Mouse (Mus musculus): Measurements from ENCODE around the gene Mocs1. TPM values are rescaled to one million over a fixed set of nuclear protein-coding genes. Genes with fewer than 3 reads are reported as not detected.
"Not testable (repeated sequence)": the region's sequence is repeated elsewhere in the genome, so short reads cannot be mapped to it uniquely, and the experiment has no call there.

Gene Mocs1
- polyA plus RNA-seq, 1 experiment from 2014 or later: 15.8 TPM

DNA sequence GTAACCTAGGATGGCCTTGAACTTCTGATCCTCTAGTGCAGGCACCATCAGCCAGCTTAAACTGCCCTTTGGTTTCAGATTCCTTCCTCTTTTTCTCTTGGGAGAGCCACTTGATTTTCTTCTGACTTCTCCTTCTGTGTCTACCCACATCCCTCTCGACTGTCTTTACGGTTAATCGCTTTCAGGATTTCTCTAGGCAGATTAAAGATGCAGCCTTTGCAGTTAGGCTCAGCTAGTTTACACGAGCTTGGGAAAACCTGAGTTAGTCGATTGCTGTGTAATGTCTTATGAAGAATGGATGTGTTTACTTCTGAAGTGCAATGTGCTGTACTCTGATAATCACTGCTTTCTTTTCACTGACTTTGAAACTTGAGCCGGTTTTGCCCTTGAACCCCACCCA, 8.5 kb downstream of the Mocs1 start:
- Histone ChIP-seq H3K9ac (ENCODE audit: low read depth, low read length) (no peak overlapping the region), H3K4me1 (replicated peaks; ENCODE audit: control insufficient read depth, insufficient read depth, low read length) (peaks cover 62% of the 10 kb centered on the region), H3K27ac (ENCODE audit: low read depth, low read length) (peak overlapping the region; percentile 49; the same call in 1 of the 2 replicates), H3K9me3 (ENCODE audit: control insufficient read depth, low read length) (no peaks in the 10 kb centered on the region), H3K4me2 (no peak overlapping the region), H3K36me3 (ENCODE audit: control insufficient read depth, insufficient read depth, low read length) (peaks cover 28% of the 10 kb centered on the region), H3K27me3 (replicated peaks; ENCODE audit: control insufficient read depth, insufficient read depth, low read length) (no peaks in the 10 kb centered on the region), H3K4me3 (ENCODE audit: low read depth, low read length) (no peak overlapping the region)
- no peak for DNase-seq (ENCODE audit: low spot score)
- WGBS: 68% methylated on average over 6 of the region's 6 CpGs
- ATAC-seq (replicated peaks; ENCODE audit: low FRiP score): peak; percentile 15; the same call in 1 of the 2 replicates

DNA sequence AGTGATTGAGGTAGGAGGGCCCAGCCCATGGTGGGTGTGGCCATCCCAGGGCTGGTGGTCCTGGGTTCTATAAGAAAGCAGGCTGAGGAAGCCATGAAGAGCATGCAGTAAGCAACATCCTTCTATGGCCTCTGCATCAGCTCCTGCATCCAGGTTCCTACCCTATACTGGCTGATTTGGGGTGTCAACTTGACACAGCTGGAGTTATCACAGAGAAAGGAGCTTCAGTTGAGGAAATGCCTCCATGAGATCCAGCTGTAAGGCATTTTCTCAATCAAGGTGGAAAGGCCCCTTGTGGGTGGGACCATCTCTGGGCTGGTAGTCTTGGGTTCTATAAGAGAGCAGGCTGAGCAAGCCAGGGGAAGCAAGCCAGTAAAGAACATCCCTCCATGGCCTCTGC, 9.1 kb downstream of the Mocs1 start:
- H3K4me2 ChIP-seq; ATAC-seq (replicated peaks; ENCODE audit: low FRiP score): not testable (repeated sequence)
- H3K36me3 ChIP-seq (ENCODE audit: control insufficient read depth, insufficient read depth, low read length): peaks cover 28% of the 10 kb centered on the region

DNA sequence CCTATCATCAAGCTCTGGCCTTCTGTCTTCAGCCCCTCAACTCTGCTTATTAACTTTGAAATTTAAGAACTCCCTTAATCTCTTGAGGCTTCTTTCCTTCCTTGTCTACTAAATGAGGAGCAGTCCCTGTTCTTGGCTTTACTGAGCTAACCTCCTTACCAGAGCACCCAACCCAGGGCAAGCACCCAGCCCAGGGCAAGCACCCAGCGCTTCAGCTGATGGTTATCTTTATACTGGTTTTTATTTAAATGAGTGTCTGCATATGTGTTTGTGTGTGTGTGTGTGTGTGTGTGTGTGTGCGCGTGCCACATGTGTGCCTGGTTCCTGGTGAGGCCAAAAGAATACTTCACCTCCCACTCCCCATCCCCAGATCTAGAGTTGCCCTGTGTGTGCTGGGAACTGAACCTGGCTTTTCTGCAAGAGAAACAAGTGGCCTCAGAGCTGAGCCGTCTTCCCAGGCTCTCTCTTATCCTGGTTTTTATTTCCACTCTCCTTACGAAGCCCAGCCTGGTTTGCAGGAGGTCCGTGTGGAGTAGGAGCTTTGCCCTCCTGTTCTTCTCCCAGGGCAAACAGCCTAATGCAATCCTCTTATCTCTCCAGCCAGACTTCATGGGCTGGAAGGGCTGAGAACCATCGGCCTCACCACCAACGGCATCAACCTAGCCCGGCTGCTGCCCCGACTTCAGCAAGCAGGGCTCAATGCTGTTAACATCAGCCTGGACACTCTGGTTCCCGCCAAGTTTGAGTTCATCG, 10.8 kb downstream of the Mocs1 start:
- H3K4me2 ChIP-seq: peak overlapping the region; percentile 42
- H3K4me3 ChIP-seq (ENCODE audit: low read depth, low read length): peak overlapping the region; percentile 11; the same call in 1 of the 2 replicates
- WGBS: 39% methylated on average over 12 of the region's 12 CpGs
- peak overlapping the region; percentile 90 for H3K27ac ChIP-seq (ENCODE audit: low read depth, low read length)
- peaks cover 46% of the 10 kb centered on the region for H3K4me1 ChIP-seq (replicated peaks; ENCODE audit: control insufficient read depth, insufficient read depth, low read length)
- no peaks in the 10 kb centered on the region for H3K9me3 ChIP-seq (ENCODE audit: control insufficient read depth, low read length)
- H3K36me3 ChIP-seq (ENCODE audit: control insufficient read depth, insufficient read depth, low read length): peaks cover 24% of the 10 kb centered on the region
- ATAC-seq (replicated peaks; ENCODE audit: low FRiP score) (peak; percentile 94), DNase-seq (ENCODE audit: low spot score) (peak; percentile 58)
- H3K9ac ChIP-seq (ENCODE audit: low read depth, low read length): peak overlapping the region; percentile 42
- H3K27me3 ChIP-seq (replicated peaks; ENCODE audit: control insufficient read depth, insufficient read depth, low read length): no peaks in the 10 kb centered on the region

More for the DNA sequence above, 9.1 kb downstream of the Mocs1 start:
- not testable (repeated sequence) for H3K27me3 ChIP-seq (replicated peaks; ENCODE audit: control insufficient read depth, insufficient read depth, low read length); DNase-seq (ENCODE audit: low spot score); H3K4me3 ChIP-seq (ENCODE audit: low read depth, low read length); H3K27ac ChIP-seq (ENCODE audit: low read depth, low read length); H3K9me3 ChIP-seq (ENCODE audit: control insufficient read depth, low read length); H3K9ac ChIP-seq (ENCODE audit: low read depth, low read length)
- H3K4me1 ChIP-seq (replicated peaks; ENCODE audit: control insufficient read depth, insufficient read depth, low read length): peaks cover 57% of the 10 kb centered on the region

DNA sequence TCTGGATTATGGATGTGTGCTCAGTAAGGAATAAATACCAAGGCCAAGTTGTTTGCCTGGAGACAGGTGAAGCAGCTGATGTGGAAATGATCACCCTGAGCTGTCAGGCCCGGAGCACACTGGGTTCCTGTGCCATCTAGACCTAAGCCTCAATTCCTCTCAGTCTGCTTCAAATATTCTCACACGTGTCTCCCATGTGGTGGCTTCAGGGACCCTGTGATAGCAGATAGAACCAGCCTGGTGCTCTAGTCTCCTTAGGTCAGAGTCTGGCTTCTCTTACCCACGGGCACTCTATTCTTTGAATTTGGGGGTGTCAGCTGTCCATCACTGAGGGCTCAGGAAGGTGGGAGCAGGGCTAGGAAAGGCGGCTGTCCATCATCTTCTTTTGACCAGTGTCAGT, 11.5 kb downstream of the Mocs1 start:
- DNase-seq (ENCODE audit: low spot score) (no peak), ATAC-seq (replicated peaks; ENCODE audit: low FRiP score) (peak; percentile 27; the same call in 1 of the 2 replicates)
- peak overlapping the region; percentile 42 for H3K9ac ChIP-seq (ENCODE audit: low read depth, low read length)
- H3K4me2 ChIP-seq: peak overlapping the region; percentile 42
- WGBS: 69% methylated on average over 4 of the region's 4 CpGs
- H3K36me3 ChIP-seq (ENCODE audit: control insufficient read depth, insufficient read depth, low read length): peaks cover 21% of the 10 kb centered on the region
- peaks cover 39% of the 10 kb centered on the region for H3K4me1 ChIP-seq (replicated peaks; ENCODE audit: control insufficient read depth, insufficient read depth, low read length)
- peak overlapping the region; percentile 90 for H3K27ac ChIP-seq (ENCODE audit: low read depth, low read length)
- H3K4me3 ChIP-seq (ENCODE audit: low read depth, low read length): peak overlapping the region; percentile 11; the same call in 1 of the 2 replicates
- no peaks in the 10 kb centered on the region for H3K27me3 ChIP-seq (replicated peaks; ENCODE audit: control insufficient read depth, insufficient read depth, low read length)
- no peaks in the 10 kb centered on the region for H3K9me3 ChIP-seq (ENCODE audit: control insufficient read depth, low read length)

DNA sequence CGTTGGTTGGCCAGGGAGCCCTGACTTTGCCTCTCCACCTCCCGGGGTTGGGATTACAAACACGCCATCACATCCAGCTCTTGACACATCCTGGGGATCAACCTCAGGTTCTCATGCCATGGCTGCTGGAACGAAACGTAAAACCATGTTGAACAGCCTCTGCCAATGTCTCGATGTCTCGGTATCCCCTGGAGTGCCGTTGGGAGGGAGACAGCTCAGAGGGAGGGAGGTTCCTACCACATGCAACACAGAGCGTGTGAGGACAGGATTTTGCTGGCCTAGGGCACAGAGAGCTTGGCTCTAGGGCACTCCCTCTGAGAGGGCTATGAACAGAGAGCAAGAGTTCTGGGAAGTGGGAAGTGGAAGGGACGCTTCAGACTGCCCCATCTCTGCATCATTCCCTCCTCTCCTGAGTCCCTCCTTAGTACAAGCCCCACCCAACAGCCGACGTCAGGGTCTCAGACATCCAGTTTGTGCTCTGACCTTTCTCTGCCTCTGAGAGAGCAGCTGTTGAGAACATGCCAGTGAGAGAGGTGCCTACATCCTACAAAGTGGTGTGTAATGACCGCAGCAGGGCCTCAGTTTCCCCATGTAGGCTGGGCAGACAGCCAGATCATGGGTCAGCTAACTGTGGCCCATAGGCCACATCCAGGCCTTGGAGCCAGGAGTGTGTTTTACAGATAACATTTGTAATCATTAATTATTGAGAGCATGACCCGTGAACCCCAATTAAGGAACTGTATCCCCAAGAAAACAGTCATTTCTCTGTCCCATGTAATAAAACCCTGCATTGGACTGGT, 12.4 kb downstream of the Mocs1 start:
- Histone ChIP-seq H3K4me1 (replicated peaks; ENCODE audit: control insufficient read depth, insufficient read depth, low read length) (peaks cover 33% of the 10 kb centered on the region), H3K4me2 (peak overlapping the region; percentile 42), H3K27ac (ENCODE audit: low read depth, low read length) (peak overlapping the region; percentile 90), H3K9me3 (ENCODE audit: control insufficient read depth, low read length) (no peaks in the 10 kb centered on the region), H3K9ac (ENCODE audit: low read depth, low read length) (peak overlapping the region; percentile 42; the same call in 1 of the 2 replicates), H3K36me3 (ENCODE audit: control insufficient read depth, insufficient read depth, low read length) (peaks cover 13% of the 10 kb centered on the region), H3K27me3 (replicated peaks; ENCODE audit: control insufficient read depth, insufficient read depth, low read length) (no peaks in the 10 kb centered on the region), H3K4me3 (ENCODE audit: low read depth, low read length) (no peak overlapping the region)
- 73% methylated on average over 14 of the region's 14 CpGs for WGBS
- ATAC-seq (replicated peaks; ENCODE audit: low FRiP score): peak; percentile 15; the same call in 1 of the 2 replicates
- DNase-seq (ENCODE audit: low spot score): no peak

DNA sequence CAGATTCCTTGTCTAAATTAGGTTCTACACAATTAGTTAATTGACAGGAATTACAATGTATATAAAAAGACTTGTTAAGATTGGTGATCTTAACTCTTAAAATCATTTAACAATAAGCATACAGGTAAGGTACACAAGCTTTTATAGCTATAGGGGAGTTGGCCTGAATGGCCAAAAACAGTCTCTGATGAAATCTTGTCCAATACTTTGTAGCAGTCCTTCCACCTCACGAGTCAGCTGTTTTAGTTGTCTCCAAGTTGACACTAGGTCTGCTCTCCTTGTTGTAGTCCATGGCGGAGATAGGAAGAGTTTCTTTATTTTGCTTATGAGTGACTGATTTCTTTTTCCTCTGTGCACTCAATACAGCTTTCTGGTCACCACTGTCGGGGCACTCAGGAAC, 14.7 kb downstream of the Mocs1 start:
- not testable (repeated sequence) for ATAC-seq (replicated peaks; ENCODE audit: low FRiP score); H3K36me3 ChIP-seq (ENCODE audit: control insufficient read depth, insufficient read depth, low read length); H3K9me3 ChIP-seq (ENCODE audit: control insufficient read depth, low read length); H3K27me3 ChIP-seq (replicated peaks; ENCODE audit: control insufficient read depth, insufficient read depth, low read length); H3K4me2 ChIP-seq; DNase-seq (ENCODE audit: low spot score); H3K9ac ChIP-seq (ENCODE audit: low read depth, low read length); H3K27ac ChIP-seq (ENCODE audit: low read depth, low read length); H3K4me3 ChIP-seq (ENCODE audit: low read depth, low read length)
- 56% methylated on average over 3 of the region's 3 CpGs for WGBS
- peaks cover 27% of the 10 kb centered on the region for H3K4me1 ChIP-seq (replicated peaks; ENCODE audit: control insufficient read depth, insufficient read depth, low read length)

DNA sequence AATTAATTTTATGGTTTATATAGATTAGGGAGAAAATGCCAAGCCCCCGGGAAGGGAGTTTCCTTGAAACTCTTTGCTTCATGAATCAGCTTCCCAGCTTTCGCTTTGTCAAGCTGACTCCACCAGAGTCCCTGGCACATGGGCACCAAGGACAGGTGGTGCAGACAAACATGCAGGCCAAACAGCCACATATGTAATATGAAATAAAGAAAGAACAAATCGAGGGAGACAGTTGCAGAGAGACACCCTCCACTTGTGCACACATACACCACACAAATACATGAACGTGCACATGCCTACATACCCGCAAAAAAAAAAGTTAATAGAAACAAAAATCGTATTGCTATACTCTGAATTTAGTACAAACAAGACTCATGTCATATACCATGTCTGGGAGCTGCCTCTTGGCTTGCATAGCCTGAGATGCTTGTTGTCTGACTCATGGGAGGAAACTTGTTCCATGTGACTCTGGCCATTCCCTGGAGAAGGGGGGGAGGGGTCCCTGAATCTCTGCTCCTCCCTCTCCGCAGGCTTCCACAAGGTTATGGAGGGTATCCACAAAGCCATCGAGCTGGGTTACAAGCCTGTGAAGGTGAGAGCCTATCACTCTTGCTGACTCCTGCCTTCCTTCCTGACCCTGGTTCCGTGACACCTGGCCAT, 20.5 kb downstream of the Mocs1 start:
- 74% methylated on average over 8 of the region's 9 CpGs for WGBS
- ATAC-seq (replicated peaks; ENCODE audit: low FRiP score) (no peak), DNase-seq (ENCODE audit: low spot score) (no peak)
- H3K27ac ChIP-seq (ENCODE audit: low read depth, low read length): no peak overlapping the region
- H3K27me3 ChIP-seq (replicated peaks; ENCODE audit: control insufficient read depth, insufficient read depth, low read length): no peaks in the 10 kb centered on the region
- H3K9ac ChIP-seq (ENCODE audit: low read depth, low read length): no peak overlapping the region
- no peaks in the 10 kb centered on the region for H3K9me3 ChIP-seq (ENCODE audit: control insufficient read depth, low read length)
- H3K4me1 ChIP-seq (replicated peaks; ENCODE audit: control insufficient read depth, insufficient read depth, low read length): 0 out of 2 replicates have a peak, but pooled peaks cover 2% of the 10 kb centered on the region
- H3K36me3 ChIP-seq (ENCODE audit: control insufficient read depth, insufficient read depth, low read length): no peaks in the 10 kb centered on the region; the same call in 1 of the 2 replicates
- no peak overlapping the region for H3K4me3 ChIP-seq (ENCODE audit: low read depth, low read length)
- H3K4me2 ChIP-seq: no peak overlapping the region

DNA sequence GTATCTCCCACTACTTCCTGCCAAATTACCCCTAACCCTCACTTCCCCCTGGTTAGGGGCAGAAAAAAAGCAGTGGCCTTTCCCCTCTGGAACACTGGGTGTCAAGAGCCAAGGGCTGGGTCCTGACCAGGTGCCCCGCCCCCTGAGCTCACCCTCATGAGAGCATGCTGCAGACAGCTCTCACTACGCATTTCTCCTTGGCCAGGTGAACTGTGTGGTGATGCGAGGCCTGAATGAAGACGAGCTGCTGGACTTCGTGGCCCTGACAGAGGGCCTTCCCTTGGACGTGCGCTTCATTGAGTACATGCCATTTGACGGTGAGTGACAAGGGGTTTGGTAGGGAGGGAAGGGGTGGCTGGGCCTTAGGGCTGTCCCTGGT, 21.1 kb downstream of the Mocs1 start:
- no peak for DNase-seq (ENCODE audit: low spot score)
- no peaks in the 10 kb centered on the region for H3K27me3 ChIP-seq (replicated peaks; ENCODE audit: control insufficient read depth, insufficient read depth, low read length)
- no peak overlapping the region for H3K4me2 ChIP-seq
- 87% methylated on average over 8 of the region's 8 CpGs for WGBS
- peaks cover 4% of the 10 kb centered on the region for H3K36me3 ChIP-seq (ENCODE audit: control insufficient read depth, insufficient read depth, low read length)
- H3K4me3 ChIP-seq (ENCODE audit: low read depth, low read length): no peak overlapping the region
- ATAC-seq (replicated peaks; ENCODE audit: low FRiP score): no peak; the same call in 1 of the 2 replicates
- no peak overlapping the region for H3K9ac ChIP-seq (ENCODE audit: low read depth, low read length)
- H3K4me1 ChIP-seq (replicated peaks; ENCODE audit: control insufficient read depth, insufficient read depth, low read length): 0 out of 2 replicates have a peak, but pooled peaks cover 2% of the 10 kb centered on the region
- H3K9me3 ChIP-seq (ENCODE audit: control insufficient read depth, low read length): no peaks in the 10 kb centered on the region
- no peak overlapping the region for H3K27ac ChIP-seq (ENCODE audit: low read depth, low read length)
